Mouse (Mus musculus) olfactory bulb, adult 2 months (tissue): ENCODE data around the gene Grhpr.

ENCODE experiments used
- CTCF ChIP-seq: fragments of 200-500 bp; IDR thresholded peaks from 2 replicates; pipeline ENCODE4 v1.5.1; 2012; ENCODE audit warnings: low read depth, mild to moderate bottlenecking, low read length, moderate library complexity; ENCODE audit not compliant: insufficient read depth
- POLR2A ChIP-seq: fragments of 200-500 bp; IDR thresholded peaks from 2 replicates; pipeline ENCODE4 v1.6.1; 2012; ENCODE audit warnings: mild to moderate bottlenecking, low read depth, low read length, moderate library complexity; ENCODE audit not compliant: insufficient read depth

DNA sequence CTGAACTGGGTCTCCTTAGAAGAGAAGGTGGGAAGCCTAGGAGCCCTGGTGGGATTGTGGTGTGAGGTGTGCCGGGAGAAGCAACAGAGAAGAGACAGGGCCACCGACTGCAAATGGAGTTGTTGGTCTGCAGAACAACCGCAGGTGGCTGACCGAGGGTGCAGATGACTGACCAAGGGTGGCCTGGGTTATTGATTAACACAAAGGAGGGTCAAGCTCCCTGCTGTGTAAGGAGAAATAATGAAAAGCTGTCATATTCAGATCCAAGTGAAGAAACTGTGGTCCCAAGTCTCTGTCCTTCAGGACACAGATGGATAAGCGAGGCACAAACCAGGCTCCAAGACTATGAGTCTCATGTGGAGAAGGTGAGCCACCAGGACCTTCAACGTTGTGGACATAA is 37.7 kb upstream of the Grhpr start:
- TF ChIP-seq CTCF (no peak), POLR2A (no peak)
